Mouse (Mus musculus): Measurements from ENCODE around the gene Rffl.
"Not testable (repeated sequence)": the region's sequence is repeated elsewhere in the genome, so short reads cannot be mapped to it uniquely, and the experiment has no call there.

Rffl gene

GRCm38 (mm10) chr11:82844771-82845414, 26.1 kb downstream of the Rffl start:
- DNase-seq = no peak

GRCm38 (mm10) chr11:82838511-82838910, 32.5 kb downstream of the Rffl start:
- no peak for DNase-seq

GRCm38 (mm10) chr11:82837848-82838247, 33.2 kb downstream of the Rffl start:
- DNase-seq = no peak

GRCm38 (mm10) chr11:82837192-82837591, 33.8 kb downstream of the Rffl start:
- no peak for DNase-seq

- peak; percentile 9 for DNase-seq
Observed at GRCm38 (mm10) chr11:82835616-82836432, 35.2 kb downstream of the Rffl start.

GRCm38 (mm10) chr11:82834359-82834758, 36.7 kb downstream of the Rffl start:
- not testable (repeated sequence) for DNase-seq

GRCm38 (mm10) chr11:82833929-82834328, 37.1 kb downstream of the Rffl start:
- no peak for DNase-seq

GRCm38 (mm10) chr11:82832402-82832801, 38.6 kb downstream of the Rffl start:
- not testable (repeated sequence) for DNase-seq

GRCm38 (mm10) chr11:82831008-82831893, 39.8 kb downstream of the Rffl start:
- no peak for DNase-seq

GRCm38 (mm10) chr11:82826818-82827217, 44.2 kb downstream of the Rffl start:
- no peak for DNase-seq

- no peak for DNase-seq
Observed at GRCm38 (mm10) chr11:82820788-82821456, 50.1 kb downstream of the Rffl start.

- peak; percentile 74 for DNase-seq
Observed at GRCm38 (mm10) chr11:82819350-82819749, 51.7 kb downstream of the Rffl start.

GRCm38 (mm10) chr11:82808485-82808884, 62.5 kb downstream of the Rffl start:
- no peak for DNase-seq

GRCm38 (mm10) chr11:82807370-82807769, 63.6 kb downstream of the Rffl start:
- DNase-seq = no peak

- DNase-seq = no peak
Observed at GRCm38 (mm10) chr11:82806656-82807055, 64.4 kb downstream of the Rffl start.

- no peak for DNase-seq
Observed at GRCm38 (mm10) chr11:82783453-82783852, 87.6 kb downstream of the Rffl start.

- DNase-seq = no peak
Observed at GRCm38 (mm10) chr11:82782197-82782596, 88.8 kb downstream of the Rffl start.

- DNase-seq = peak; percentile 96
Observed at GRCm38 (mm10) chr11:82780983-82781903, 89.8 kb downstream of the Rffl start, which contains the start of gene Lig3. Gene Lig3 (plus strand): TSS chr11:82781108.

- DNase-seq = no peak
Observed at GRCm38 (mm10) chr11:82780134-82780533, 90.9 kb downstream of the Rffl start.

GRCm38 (mm10) chr11:82764438-82764924, 106.5 kb downstream of the Rffl start:
- no peak for DNase-seq

GRCm38 (mm10) chr11:82763742-82764437, 107.1 kb downstream of the Rffl start, which contains the start of the genes Cct6b and Zfp830:
Gene Cct6b (minus strand): TSS chr11:82764321.
Gene Zfp830 (plus strand): TSS chr11:82764345.
- DNase-seq = peak; percentile 90

Measured in thymus, postnatal 14 days (tissue).